Mouse (Mus musculus) brown adipose tissue, adult 24 weeks (tissue): ENCODE measurements around the gene Hid1. TPM values are rescaled to one million over a fixed set of nuclear protein-coding genes. Genes with fewer than 3 reads are reported as not detected.

Source experiments
- H3K27ac ChIP-seq: fragments of 200-500 bp; replicated peaks from 2 replicates; pipeline ENCODE4 v1.5.1; 2012; ENCODE audit warnings: low read depth, mild to moderate bottlenecking, low read length
- H3K4me1 ChIP-seq: fragments of 200-500 bp; 2 replicates; pipeline ENCODE4 v1.6.1; 2012; ENCODE audit warnings: low read length, mixed read lengths; ENCODE audit not compliant: control insufficient read depth, insufficient read depth, insufficient read length
- H3K4me3 ChIP-seq: fragments of 200-500 bp; 2 replicates; pipeline ENCODE4 v1.5.1; 2012; ENCODE audit warnings: low read depth, mild to moderate bottlenecking, low read length, moderate library complexity; ENCODE audit not compliant: insufficient read depth
- polyA plus RNA-seq: library from polyadenylated mRNA; stranded (reverse); fragments of >200 nt; gene quantifications from 2 replicates; pipeline ENCODE4 v1.2.4, GENCODE M21; 2012; ENCODE audit not compliant: missing spikeins, insufficient read depth, insufficient read length

The Hid1 gene
- polyA plus RNA-seq, 1 experiment, result 0.83 TPM

GRCm38 (mm10) chr11:115301351-115301750 lies 66.2 kb downstream of the Hid1 start:
- peaks cover 5% of the 10 kb centered on the region; the same call in 1 of the 2 replicates for H3K4me1 ChIP-seq
- H3K4me3 ChIP-seq, result no peak overlapping the region
- no peak overlapping the region for H3K27ac ChIP-seq

GRCm38 (mm10) chr11:115300745-115301144 lies 66.8 kb downstream of the Hid1 start:
- H3K27ac ChIP-seq, result no peak overlapping the region
- peaks cover 5% of the 10 kb centered on the region; the same call in 1 of the 2 replicates for H3K4me1 ChIP-seq
- H3K4me3 ChIP-seq, result no peak overlapping the region

GRCm38 (mm10) chr11:115298160-115298559 lies 69.4 kb downstream of the Hid1 start:
- no peak overlapping the region for H3K4me3 ChIP-seq
- no peak overlapping the region for H3K27ac ChIP-seq
- peaks cover 5% of the 10 kb centered on the region; the same call in 1 of the 2 replicates for H3K4me1 ChIP-seq

Other genes with a start within 250 kb of the Hid1 start
- 0.28 TPM in 1 of 2 replicates, not detected in the other for gene Cd300lf, start 233.8 kb downstream of the Hid1 start, polyA plus RNA-seq
- gene Slc9a3r1, start 204.4 kb downstream of the Hid1 start, polyA plus RNA-seq, result 5.3 and 5.9 TPM in 2 replicates
- gene Tmem104, start 180.3 kb downstream of the Hid1 start, polyA plus RNA-seq, result 8.5 and 8.8 TPM in 2 replicates
- 20.9 and 29.3 TPM in 2 replicates for gene Nat9, start 179.9 kb downstream of the Hid1 start, polyA plus RNA-seq
- not detected in 2 replicates for gene Grin2c, start 100.5 kb downstream of the Hid1 start, polyA plus RNA-seq
- 10.9 and 12.7 TPM in 2 replicates for gene Fdxr, start 90.7 kb downstream of the Hid1 start, polyA plus RNA-seq
- gene Fads6, start 70.1 kb downstream of the Hid1 start, polyA plus RNA-seq, result 0.40 and 0.67 TPM in 2 replicates
- gene Otop2, start 60.6 kb downstream of the Hid1 start, polyA plus RNA-seq, result not detected in 2 replicates
- gene Ush1g, start 45.7 kb downstream of the Hid1 start, polyA plus RNA-seq, result not detected in 2 replicates
- not detected in 2 replicates for gene Otop3, start 33.0 kb downstream of the Hid1 start, polyA plus RNA-seq
- 1.9 and 2.1 TPM in 2 replicates for gene Cdr2l, start 14.2 kb upstream of the Hid1 start, polyA plus RNA-seq
- gene Mrpl58, start 36.0 kb upstream of the Hid1 start, polyA plus RNA-seq, result 129 and 138 TPM in 2 replicates
- 2,910 and 3,016 TPM in 2 replicates for gene Atp5h, start 52.2 kb upstream of the Hid1 start, polyA plus RNA-seq
- gene Kctd2, start 52.4 kb upstream of the Hid1 start, polyA plus RNA-seq, result 35.3 and 41.1 TPM in 2 replicates
- gene Trim80, start 72.8 kb upstream of the Hid1 start, polyA plus RNA-seq, result 0.87 and 2.3 TPM in 2 replicates
- not detected in 2 replicates for gene Slc16a5, start 94.7 kb upstream of the Hid1 start, polyA plus RNA-seq
- gene Armc7, start 107.9 kb upstream of the Hid1 start, polyA plus RNA-seq, result 4.1 TPM in 2 replicates
- gene Nt5c, start 124.1 kb upstream of the Hid1 start, polyA plus RNA-seq, result 19.1 and 20.9 TPM in 2 replicates
- gene Jpt1, start 146.6 kb upstream of the Hid1 start, polyA plus RNA-seq, result 21.2 and 21.5 TPM in 2 replicates
- 310 and 336 TPM in 2 replicates for gene Sumo2, start 168.5 kb upstream of the Hid1 start, polyA plus RNA-seq
- gene Nup85, start 196.7 kb upstream of the Hid1 start, polyA plus RNA-seq, result 12.4 and 15.7 TPM in 2 replicates
- 106 and 138 TPM in 2 replicates for gene Mrps7, start 236.2 kb upstream of the Hid1 start, polyA plus RNA-seq
- 4.2 and 6.5 TPM in 2 replicates for gene Gga3, start 236.3 kb upstream of the Hid1 start, polyA plus RNA-seq
- gene Mif4gd, start 245.2 kb upstream of the Hid1 start, polyA plus RNA-seq, result 120 and 127 TPM in 2 replicates